In the genomic region with DNA sequence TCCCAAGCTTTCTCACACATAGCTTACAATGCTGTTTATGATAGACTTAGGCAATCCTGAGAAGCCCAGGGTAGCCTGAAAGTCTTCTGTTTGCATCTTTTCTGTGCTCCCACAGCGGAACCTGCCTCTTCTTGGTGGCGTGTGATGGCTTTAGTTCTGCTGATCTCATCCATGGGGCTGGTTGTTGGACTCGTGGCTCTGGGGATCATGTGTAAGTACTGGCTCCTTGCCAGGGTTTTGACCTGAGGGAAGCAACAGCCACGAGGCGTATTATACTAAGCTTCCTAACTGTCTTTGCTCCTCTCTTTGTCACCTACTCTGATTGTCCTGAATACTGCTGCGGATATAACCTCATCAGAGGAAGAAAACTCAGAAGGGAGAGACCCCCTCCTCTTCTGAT, we compare ENCODE assay signal across 11 mouse cellular contexts. TPM values are rescaled to one million over a fixed set of nuclear protein-coding genes. Genes with fewer than 3 reads are reported as not detected.
DNase-seq lines count a peak whose midpoint lies in the region; ATAC-seq and TF ChIP-seq lines count a peak whose summit lies in the region.
"Had no signal": no experiment of that assay in that cellular context is flagged by ENCODE, and none has a peak within 500 bp of the region (broad histone marks: within the 10 kb centered on the region; RNA-seq: fewer than 3 reads in every experiment).

No protein-coding gene starts in this region.

- H3K27me3 ChIP-seq in embryonic facial prominence, embryonic 14.5 days (replicated peaks; ENCODE audit: control insufficient read depth, insufficient read depth, low read length) = no peaks in the 10 kb centered on the region
- no peaks in the 10 kb centered on the region for H3K27me3 ChIP-seq in embryonic facial prominence, embryonic 10.5 days (replicated peaks; ENCODE audit: low read depth, poor library complexity, severe bottlenecking)
- H3K27me3 ChIP-seq in limb, embryonic 10.5 days (ENCODE audit: low read depth, poor library complexity, severe bottlenecking) = no peaks in the 10 kb centered on the region
- H3K27me3 ChIP-seq: limb, embryonic 12.5 days had no signal

- H3K9me3 ChIP-seq in embryonic facial prominence, embryonic 14.5 days (ENCODE audit: control insufficient read depth, low read length) = no peaks in the 10 kb centered on the region
- H3K9me3 ChIP-seq in embryonic facial prominence, embryonic 10.5 days = no peaks in the 10 kb centered on the region
- no peaks in the 10 kb centered on the region for H3K9me3 ChIP-seq in limb, embryonic 10.5 days (replicated peaks)
- H3K9me3 ChIP-seq: limb, embryonic 12.5 days had no signal

- no peak overlapping the region for H3K9ac ChIP-seq in embryonic facial prominence, embryonic 14.5 days (ENCODE audit: low read depth, low read length)
- H3K9ac ChIP-seq: limb, embryonic 12.5 days had no signal

- no peaks in the 10 kb centered on the region for H3K36me3 ChIP-seq in embryonic facial prominence, embryonic 14.5 days (ENCODE audit: control insufficient read depth, insufficient read depth, low read length)
- no peaks in the 10 kb centered on the region for H3K36me3 ChIP-seq in embryonic facial prominence, embryonic 10.5 days (replicated peaks)
- no peaks in the 10 kb centered on the region for H3K36me3 ChIP-seq in limb, embryonic 10.5 days
- H3K36me3 ChIP-seq: limb, embryonic 12.5 days had no signal

- H3K4me2 ChIP-seq in embryonic facial prominence, embryonic 14.5 days (ENCODE audit: low read depth, low read length) = no peak overlapping the region
- H3K4me2 ChIP-seq: limb, embryonic 12.5 days had no signal

- TF ChIP-seq POLR2A in lung, adult 2 months (IDR thresholded peaks at IDR 0.05; ENCODE audit: borderline replicate concordance, extremely low read depth, low read depth, low read length) = no peak

- DNase-seq in embryonic facial prominence, embryonic 14.5 days (ENCODE audit: low spot score) = peak; percentile 46
- no peak for DNase-seq in embryonic facial prominence, embryonic 10.5 days (ENCODE audit: low spot score)
- DNase-seq in adrenal gland, adult 2 months = peak; percentile 29
- DNase-seq in kidney, adult 18-20 months = peak; percentile 52
- peak; percentile 6 for DNase-seq in lung, adult 2 months
- no peak for DNase-seq in limb, embryonic 10.5 days (ENCODE audit: low spot score)
- no peak for DNase-seq in embryo, embryonic 9.5 days (ENCODE audit: extremely low spot score)
- DNase-seq in layer of hippocampus, postnatal 25 days (ENCODE audit: extremely low spot score in 1 of 2, low spot score in 1 of 2) = no peak

- no peak for TF ChIP-seq CTCF in lung, adult 2 months (IDR thresholded peaks at IDR 0.05; ENCODE audit: insufficient read depth, low read length)

- no peak for ATAC-seq in embryonic facial prominence, embryonic 14.5 days (ENCODE audit: low read depth)

- H3K4me3 ChIP-seq in embryonic facial prominence, embryonic 14.5 days (ENCODE audit: low read depth, low read length) = no peak overlapping the region
- no peak overlapping the region for H3K4me3 ChIP-seq in embryonic facial prominence, embryonic 10.5 days
- no peak overlapping the region for H3K4me3 ChIP-seq in lung, adult 2 months (replicated peaks; ENCODE audit: extremely low read depth, low read depth, low read length)
- H3K4me3 ChIP-seq in limb, embryonic 10.5 days = no peak overlapping the region
- H3K4me3 ChIP-seq: limb, embryonic 12.5 days had no signal

- no peak overlapping the region for H3K27ac ChIP-seq in embryonic facial prominence, embryonic 14.5 days (replicated peaks; ENCODE audit: low read depth, low read length)
- H3K27ac ChIP-seq in embryonic facial prominence, embryonic 10.5 days (replicated peaks) = no peak overlapping the region
- no peak overlapping the region for H3K27ac ChIP-seq in limb, embryonic 10.5 days
- H3K27ac ChIP-seq: limb, embryonic 12.5 days had no signal

- no peaks in the 10 kb centered on the region for H3K4me1 ChIP-seq in embryonic facial prominence, embryonic 14.5 days (ENCODE audit: control insufficient read depth, insufficient read depth, low read length)
- no peaks in the 10 kb centered on the region for H3K4me1 ChIP-seq in embryonic facial prominence, embryonic 10.5 days
- H3K4me1 ChIP-seq in lung, adult 2 months (ENCODE audit: control insufficient read depth, insufficient read depth, low read length) = peaks cover 2% of the 10 kb centered on the region; the same call in 1 of the 2 replicates
- no peaks in the 10 kb centered on the region for H3K4me1 ChIP-seq in limb, embryonic 10.5 days
- H3K4me1 ChIP-seq: limb, embryonic 12.5 days had no signal

- WGBS in embryonic facial prominence, embryonic 14.5 days = 57% methylated on average over 6 of the region's 6 CpGs
- 76% methylated on average over 6 of the region's 6 CpGs for WGBS in embryonic facial prominence, embryonic 10.5 days
- WGBS in lung, adult 2 months = 32% methylated on average over 6 of the region's 6 CpGs
- 83% methylated on average over 6 of the region's 6 CpGs for WGBS in limb, embryonic 10.5 days

RNA-seq across cellular contexts. Expression of a gene that starts 2.8 kb away (rescaled TPM):
- 1.6 and 2.2 TPM in 2 replicates for polyA plus RNA-seq in embryonic facial prominence, embryonic 14.5 days (2014; fragmentation: Nextera tagmentation; extraction: Ambion mirVana)
- polyA plus RNA-seq in embryonic facial prominence, embryonic 10.5 days (2016; fragmentation: Nextera tagmentation; extraction: Ambion mirVana) = 12.7 and 13.3 TPM in 2 replicates
- under 1 TPM; 0.35 to 0.43 TPM for total RNA-seq in adrenal gland, adult 2 months (2021)
- polyA plus RNA-seq in adrenal gland, adult 2 months (2012; rRNA removed) = 0.18 TPM in 1 of 2 replicates, not detected in the other
- 1.9 and 2.7 TPM in 2 replicates for polyA plus RNA-seq in lung, adult 2 months (2012; rRNA removed)
- 9.2 and 12.0 TPM in 2 replicates for polyA plus RNA-seq in limb, embryonic 10.5 days (2016; fragmentation: Nextera tagmentation; extraction: Ambion mirVana)
- not detected for total RNA-seq in layer of hippocampus, postnatal 25 days (2021)

RNA-seq across cellular contexts. Expression of a gene that starts 8.7 kb away (rescaled TPM):
- polyA plus RNA-seq in embryonic facial prominence, embryonic 14.5 days (2014; fragmentation: Nextera tagmentation; extraction: Ambion mirVana) = 0.17 and 0.24 TPM in 2 replicates
- polyA plus RNA-seq in embryonic facial prominence, embryonic 10.5 days (2016; fragmentation: Nextera tagmentation; extraction: Ambion mirVana) = 0.19 and 0.50 TPM in 2 replicates
- total RNA-seq in adrenal gland, adult 2 months (2021) = under 1 TPM; 0.23 to 0.73 TPM
- 0.20 and 0.24 TPM in 2 replicates for polyA plus RNA-seq in adrenal gland, adult 2 months (2012; rRNA removed)
- 2.2 and 2.7 TPM in 2 replicates for polyA plus RNA-seq in lung, adult 2 months (2012; rRNA removed)
- 0.20 and 0.21 TPM in 2 replicates for polyA plus RNA-seq in limb, embryonic 10.5 days (2016; fragmentation: Nextera tagmentation; extraction: Ambion mirVana)
- not detected for total RNA-seq in layer of hippocampus, postnatal 25 days (2021)
- total RNA-seq: gastrocnemius, postnatal 4 days had no signal
- polyA plus RNA-seq: cortical plate, adult 2 months had no signal

RNA-seq across cellular contexts. Expression of a gene that starts 14.3 kb away (rescaled TPM):
- polyA plus RNA-seq in embryonic facial prominence, embryonic 14.5 days (2014; fragmentation: Nextera tagmentation; extraction: Ambion mirVana) = 0.21 TPM in 1 of 2 replicates, not detected in the other
- not detected in 2 replicates for polyA plus RNA-seq in embryonic facial prominence, embryonic 10.5 days (2016; fragmentation: Nextera tagmentation; extraction: Ambion mirVana)
- total RNA-seq in adrenal gland, adult 2 months (2021) = under 1 TPM in 1 of 2 experiments, not detected in 1; 0.20 TPM
- not detected in 2 replicates for polyA plus RNA-seq in adrenal gland, adult 2 months (2012; rRNA removed)
- polyA plus RNA-seq in lung, adult 2 months (2012; rRNA removed) = 1.2 and 1.5 TPM in 2 replicates
- not detected in 2 replicates for polyA plus RNA-seq in limb, embryonic 10.5 days (2016; fragmentation: Nextera tagmentation; extraction: Ambion mirVana)
- total RNA-seq in layer of hippocampus, postnatal 25 days (2021) = not detected
- polyA plus RNA-seq: limb, embryonic 12.5 days had no signal

RNA-seq across cellular contexts. Expression of a gene that starts 51.9 kb away (rescaled TPM):
- 2.7 and 4.3 TPM in 2 replicates for polyA plus RNA-seq in embryonic facial prominence, embryonic 14.5 days (2014; fragmentation: Nextera tagmentation; extraction: Ambion mirVana)
- 0.82 and 0.89 TPM in 2 replicates for polyA plus RNA-seq in embryonic facial prominence, embryonic 10.5 days (2016; fragmentation: Nextera tagmentation; extraction: Ambion mirVana)
- 1 to 10 TPM; 3.3 to 6.7 TPM for total RNA-seq in adrenal gland, adult 2 months (2021)
- 1.5 TPM in 2 replicates for polyA plus RNA-seq in adrenal gland, adult 2 months (2012; rRNA removed)
- polyA plus RNA-seq in lung, adult 2 months (2012; rRNA removed) = 30.1 and 38.1 TPM in 2 replicates
- 0.84 and 1.4 TPM in 2 replicates for polyA plus RNA-seq in limb, embryonic 10.5 days (2016; fragmentation: Nextera tagmentation; extraction: Ambion mirVana)
- total RNA-seq in layer of hippocampus, postnatal 25 days (2021) = 1 to 10 TPM; 3.1 to 3.5 TPM

RNA-seq across cellular contexts. Expression of a gene that starts 57.5 kb away (rescaled TPM):
- polyA plus RNA-seq in embryonic facial prominence, embryonic 14.5 days (2014; fragmentation: Nextera tagmentation; extraction: Ambion mirVana) = 1.9 and 3.0 TPM in 2 replicates
- polyA plus RNA-seq in embryonic facial prominence, embryonic 10.5 days (2016; fragmentation: Nextera tagmentation; extraction: Ambion mirVana) = 0.35 and 0.40 TPM in 2 replicates
- total RNA-seq in adrenal gland, adult 2 months (2021) = 1 to 10 TPM; 1.2 to 1.8 TPM
- 0.16 and 0.23 TPM in 2 replicates for polyA plus RNA-seq in adrenal gland, adult 2 months (2012; rRNA removed)
- polyA plus RNA-seq in lung, adult 2 months (2012; rRNA removed) = 1.9 and 4.6 TPM in 2 replicates
- 0.11 and 0.51 TPM in 2 replicates for polyA plus RNA-seq in limb, embryonic 10.5 days (2016; fragmentation: Nextera tagmentation; extraction: Ambion mirVana)
- total RNA-seq in layer of hippocampus, postnatal 25 days (2021) = not detected

Comparison
In these comparisons a context has a peak if more than half of its experiments do, and no peak if none do; other contexts are left out.
1. DNase-seq: peak in embryonic facial prominence, embryonic 14.5 days (single experiment), adrenal gland, adult 2 months (single experiment), kidney, adult 18-20 months (single experiment) and lung, adult 2 months (single experiment); none in embryonic facial prominence, embryonic 10.5 days (single experiment), limb, embryonic 10.5 days (single experiment), embryo, embryonic 9.5 days (single experiment) and layer of hippocampus, postnatal 25 days (0 of 2).